Mouse (Mus musculus) lung, adult 2 months (tissue): Measurements from ENCODE around the gene Ryk.
"Not testable (repeated sequence)": the region's sequence is repeated elsewhere in the genome, so short reads cannot be mapped to it uniquely, and the experiment has no call there.

Experiments used
- CTCF ChIP-seq: fragments of 200-500 bp; IDR thresholded peaks from 2 replicates; pipeline ENCODE4 v1.5.1; 2011; ENCODE audit warnings: mild to moderate bottlenecking, low read length, control low read depth; ENCODE audit not compliant: insufficient read depth
- POLR2A ChIP-seq: fragments of 200-500 bp; IDR thresholded peaks from 2 replicates; pipeline ENCODE4 v1.6.1; 2011; ENCODE audit warnings: low read depth, mild to moderate bottlenecking, control low read depth, low read length, borderline replicate concordance; ENCODE audit errors: extremely low read depth

DNA sequence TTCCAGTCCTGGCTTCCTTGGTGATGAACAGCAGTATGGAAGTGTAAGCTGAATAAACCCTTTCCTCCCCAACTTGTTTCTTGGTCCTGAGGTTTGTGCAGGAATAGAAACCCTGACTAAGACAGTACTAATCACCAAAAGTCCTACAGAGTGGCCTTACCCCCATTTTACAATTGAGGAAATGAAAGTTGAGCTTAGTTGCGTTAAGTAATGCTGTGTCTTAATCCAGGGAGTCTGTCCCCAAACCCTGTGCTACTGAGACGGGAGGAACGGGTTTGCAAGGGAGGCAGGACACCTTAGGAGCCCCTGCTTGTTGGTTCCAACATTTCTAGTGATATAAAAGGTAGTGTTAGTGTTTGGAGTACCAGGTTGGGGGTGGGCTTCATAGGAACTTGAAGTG is 78.9 kb downstream of the Ryk start:
- TF ChIP-seq POLR2A, CTCF: not testable (repeated sequence)
